Mouse (Mus musculus) naive thymus-derived CD4-positive, alpha-beta T cell, adult 2 months (primary cell): ENCODE measurements around the gene Ahcyl2.
"Not testable (repeated sequence)": the region's sequence is repeated elsewhere in the genome, so short reads cannot be mapped to it uniquely, and the experiment has no call there.

Experiments
- DNase-seq: peaks from one replicate; pipeline ENCODE4 v3.0.0-alpha.2; 2011; ENCODE audit warnings: low read depth

Ahcyl2 gene

GRCm38 (mm10) chr6:29815634-29816033 is 47.8 kb downstream of the Ahcyl2 start:
- no peak for DNase-seq

- DNase-seq: not testable (repeated sequence)
Observed at GRCm38 (mm10) chr6:29816371-29816770, 48.6 kb downstream of the Ahcyl2 start.

GRCm38 (mm10) chr6:29819309-29819708 is 51.5 kb downstream of the Ahcyl2 start:
- peak; percentile 71 for DNase-seq

GRCm38 (mm10) chr6:29820314-29820713 is 52.5 kb downstream of the Ahcyl2 start:
- no peak for DNase-seq

GRCm38 (mm10) chr6:29820926-29821325 is 53.1 kb downstream of the Ahcyl2 start:
- no peak for DNase-seq

GRCm38 (mm10) chr6:29821770-29822169 is 54.0 kb downstream of the Ahcyl2 start:
- no peak for DNase-seq

- DNase-seq: no peak
Observed at GRCm38 (mm10) chr6:29825302-29825701, 57.5 kb downstream of the Ahcyl2 start.

GRCm38 (mm10) chr6:29827291-29828242 is 59.8 kb downstream of the Ahcyl2 start:
- no peak for DNase-seq

- DNase-seq: no peak
Observed at GRCm38 (mm10) chr6:29828574-29829234, 60.9 kb downstream of the Ahcyl2 start.

- no peak for DNase-seq
Observed at GRCm38 (mm10) chr6:29832356-29832755, 64.5 kb downstream of the Ahcyl2 start.

GRCm38 (mm10) chr6:29833117-29833516 is 65.3 kb downstream of the Ahcyl2 start:
- DNase-seq: no peak

GRCm38 (mm10) chr6:29833568-29834255 is 65.9 kb downstream of the Ahcyl2 start:
- DNase-seq: peak; percentile 60

- DNase-seq: no peak
Observed at GRCm38 (mm10) chr6:29835543-29836177, 67.8 kb downstream of the Ahcyl2 start.

GRCm38 (mm10) chr6:29837579-29837978 is 69.8 kb downstream of the Ahcyl2 start:
- no peak for DNase-seq

- DNase-seq: peak; percentile 49
Observed at GRCm38 (mm10) chr6:29838531-29838930, 70.7 kb downstream of the Ahcyl2 start.

GRCm38 (mm10) chr6:29840008-29840407 is 72.2 kb downstream of the Ahcyl2 start:
- no peak for DNase-seq

GRCm38 (mm10) chr6:29841461-29841860 is 73.7 kb downstream of the Ahcyl2 start:
- peak; percentile 39 for DNase-seq

- DNase-seq: no peak
Observed at GRCm38 (mm10) chr6:29847643-29848166, 79.9 kb downstream of the Ahcyl2 start.

- no peak for DNase-seq
Observed at GRCm38 (mm10) chr6:29848808-29849207, 81.0 kb downstream of the Ahcyl2 start.

- no peak for DNase-seq
Observed at GRCm38 (mm10) chr6:29850096-29850495, 82.3 kb downstream of the Ahcyl2 start.

- no peak for DNase-seq
Observed at GRCm38 (mm10) chr6:29850747-29851146, 82.9 kb downstream of the Ahcyl2 start.

- no peak for DNase-seq
Observed at GRCm38 (mm10) chr6:29851873-29852272, 84.1 kb downstream of the Ahcyl2 start.
